Mouse (Mus musculus) urinary bladder, postnatal 10 days (tissue): ENCODE data around the gene Slit2.

Experiments used
- DNase-seq: peaks from one replicate; pipeline ENCODE4 v3.0.0; 2022; ENCODE audit warnings: low spot score

Slit2 gene

GRCm38 (mm10) chr5:47982941-47983701 lies at the start of gene Slit2:
Gene Slit2, plus strand, starts transcription at chr5:47983138.
- DNase-seq, result peak; percentile 43

GRCm38 (mm10) chr5:47938586-47939372 lies 44.2 kb upstream of the Slit2 start:
- DNase-seq, result no peak

- no peak for DNase-seq
Measured at GRCm38 (mm10) chr5:47956451-47956850, 26.5 kb upstream of the Slit2 start.

- no peak for DNase-seq
Measured at GRCm38 (mm10) chr5:47975795-47976194, 7.1 kb upstream of the Slit2 start.

DNA sequence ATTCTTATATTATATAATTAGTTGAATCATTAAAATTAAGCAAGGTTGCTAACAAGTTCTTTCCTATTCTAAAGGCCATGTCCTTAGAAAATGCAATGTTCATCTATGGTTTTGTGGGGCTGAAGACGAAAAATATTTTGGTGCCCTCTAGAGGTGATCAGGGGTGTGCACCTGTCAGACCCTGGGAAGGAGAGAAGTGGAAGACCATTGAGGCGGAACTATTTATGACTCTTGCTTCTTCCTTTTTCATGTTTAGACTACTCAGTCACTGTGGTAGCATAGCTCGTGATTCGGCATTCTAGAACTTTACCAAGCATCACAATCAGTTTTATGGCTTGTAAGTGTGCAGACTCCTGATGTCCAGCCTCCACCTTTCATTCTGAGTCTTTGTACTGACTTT lies 3.6 kb upstream of the Slit2 start:
- DNase-seq, result no peak

GRCm38 (mm10) chr5:47980459-47980858 lies 2.5 kb upstream of the Slit2 start:
- no peak for DNase-seq

DNA sequence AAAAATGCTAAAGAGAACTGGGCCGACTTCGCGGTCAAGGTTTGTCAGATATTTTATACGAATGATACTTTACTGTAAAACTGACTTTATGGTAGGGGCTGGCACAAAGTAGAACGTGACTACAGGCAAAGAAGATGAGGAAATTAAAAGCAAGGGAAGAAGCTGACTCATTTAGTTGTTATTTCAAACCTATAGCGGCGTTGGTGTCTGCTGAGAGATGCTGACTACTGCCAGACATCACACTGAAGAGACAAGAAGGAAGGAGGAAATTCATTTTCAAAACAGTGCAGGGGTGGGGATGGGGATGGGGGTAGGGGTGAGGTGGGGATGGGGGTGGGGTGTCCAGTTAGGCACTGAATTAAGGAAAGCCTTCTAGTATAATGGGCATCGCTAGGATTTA lies 987 bp upstream of the Slit2 start:
- DNase-seq, result no peak

GRCm38 (mm10) chr5:47983746-47984583 lies 1.0 kb downstream of the Slit2 start:
- DNase-seq, result no peak

- no peak for DNase-seq
Measured at GRCm38 (mm10) chr5:47984584-47985197, 1.8 kb downstream of the Slit2 start.

DNA sequence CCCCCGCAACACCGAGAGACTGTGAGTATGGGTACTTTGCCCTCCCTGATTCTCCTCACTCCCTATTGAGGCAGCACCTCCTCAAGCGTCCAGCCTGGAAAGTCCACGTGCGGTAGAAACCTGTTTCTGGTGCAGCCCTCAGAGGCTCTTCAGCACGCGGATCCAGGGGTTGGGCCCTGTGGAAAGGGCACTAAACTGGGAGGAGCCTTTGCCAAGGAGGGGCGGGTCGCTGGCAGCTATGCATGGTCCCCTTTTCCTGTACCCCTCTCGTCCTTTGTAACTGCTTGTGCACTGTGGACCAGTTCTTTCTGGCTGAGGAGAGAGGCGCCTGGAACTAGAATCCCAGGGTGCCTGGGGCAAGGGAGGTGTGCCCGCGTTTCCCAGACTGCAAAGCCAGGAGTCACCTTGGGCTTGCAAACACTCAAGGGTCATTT lies 2.3 kb downstream of the Slit2 start:
- no peak for DNase-seq

GRCm38 (mm10) chr5:47985901-47986670 lies 3.1 kb downstream of the Slit2 start:
- DNase-seq, result no peak

GRCm38 (mm10) chr5:47990926-47991325 lies 8.0 kb downstream of the Slit2 start:
- DNase-seq, result no peak

- no peak for DNase-seq
Measured at GRCm38 (mm10) chr5:48003708-48004415, 20.9 kb downstream of the Slit2 start.

DNA sequence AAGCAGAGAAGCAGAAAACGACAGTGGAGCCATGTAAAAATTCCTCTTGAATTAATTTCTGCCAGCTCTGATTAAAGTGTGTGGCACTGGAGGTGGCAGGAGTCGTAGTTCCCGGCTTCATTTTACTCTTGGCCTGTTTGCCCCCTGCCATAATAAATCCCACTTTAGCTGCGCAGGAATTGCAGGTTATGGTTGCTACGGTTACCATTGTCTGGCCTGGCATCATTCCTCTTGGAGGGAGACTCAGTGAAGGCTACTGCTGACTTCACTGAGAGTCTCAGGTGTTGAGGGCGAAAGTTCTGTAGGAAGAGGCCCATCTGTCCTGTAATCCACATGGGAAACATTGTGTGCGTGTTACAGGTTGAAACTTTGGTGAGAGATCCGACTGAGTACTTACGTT lies 22.6 kb downstream of the Slit2 start:
- no peak for DNase-seq

DNA sequence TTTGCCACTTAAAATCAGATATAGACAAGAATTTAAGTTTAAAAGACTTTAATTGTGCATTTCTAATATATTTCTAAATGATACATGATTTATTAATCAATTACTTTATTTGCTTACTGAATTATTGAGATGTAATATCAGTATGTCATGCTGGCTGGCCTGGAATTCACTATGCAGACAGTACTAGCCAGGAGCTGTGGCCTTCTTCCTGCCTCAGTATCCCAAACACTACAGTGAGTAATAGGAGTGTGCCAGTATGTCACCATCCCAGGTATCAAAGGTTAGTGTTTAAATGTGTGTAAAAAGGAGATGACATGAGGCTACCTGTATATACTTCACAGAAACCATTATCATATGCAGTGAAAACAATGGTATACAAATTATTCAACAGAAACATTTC lies 23.1 kb downstream of the Slit2 start:
- DNase-seq, result no peak

DNA sequence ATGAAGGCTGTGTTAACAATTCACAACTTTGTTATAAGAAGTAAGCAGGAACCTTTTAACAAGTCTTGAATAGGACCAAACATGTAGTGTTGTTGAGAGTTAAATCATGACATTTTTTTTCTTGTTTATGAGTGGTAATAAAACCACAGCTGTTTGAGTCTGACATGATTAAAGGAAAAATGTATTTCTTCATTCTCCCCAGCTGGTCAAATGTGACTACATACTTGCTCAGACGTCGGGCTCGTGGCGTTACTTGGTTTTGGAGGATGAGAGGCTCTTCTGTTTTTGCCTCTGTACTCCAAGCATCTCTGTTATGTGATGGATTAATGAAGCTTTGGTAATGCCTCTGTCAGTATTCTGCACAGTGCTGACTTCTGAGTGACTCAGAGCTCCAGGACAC lies 40.5 kb downstream of the Slit2 start:
- no peak for DNase-seq

DNA sequence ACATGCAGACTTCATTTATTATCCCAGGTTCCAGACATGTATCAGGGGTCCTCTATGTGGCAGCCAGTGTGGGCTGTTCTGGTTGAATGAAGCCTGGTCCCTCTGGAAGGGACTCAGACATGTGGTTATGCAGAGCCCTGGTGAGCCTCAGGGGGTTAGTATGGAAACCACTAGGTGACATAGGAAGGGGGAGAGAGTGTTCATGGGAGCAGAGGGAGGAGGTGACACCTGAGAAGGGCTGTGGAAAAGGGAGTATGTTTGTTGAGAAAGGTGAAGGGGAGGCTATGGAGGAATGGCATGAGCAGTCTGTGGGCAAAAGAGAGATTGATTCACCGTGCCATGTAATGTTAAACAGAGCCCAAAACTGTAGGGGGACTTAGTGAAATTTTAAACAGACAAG lies 51.9 kb downstream of the Slit2 start:
- DNase-seq, result no peak

- no peak for DNase-seq
Measured at GRCm38 (mm10) chr5:48038033-48038432, 55.1 kb downstream of the Slit2 start.

DNA sequence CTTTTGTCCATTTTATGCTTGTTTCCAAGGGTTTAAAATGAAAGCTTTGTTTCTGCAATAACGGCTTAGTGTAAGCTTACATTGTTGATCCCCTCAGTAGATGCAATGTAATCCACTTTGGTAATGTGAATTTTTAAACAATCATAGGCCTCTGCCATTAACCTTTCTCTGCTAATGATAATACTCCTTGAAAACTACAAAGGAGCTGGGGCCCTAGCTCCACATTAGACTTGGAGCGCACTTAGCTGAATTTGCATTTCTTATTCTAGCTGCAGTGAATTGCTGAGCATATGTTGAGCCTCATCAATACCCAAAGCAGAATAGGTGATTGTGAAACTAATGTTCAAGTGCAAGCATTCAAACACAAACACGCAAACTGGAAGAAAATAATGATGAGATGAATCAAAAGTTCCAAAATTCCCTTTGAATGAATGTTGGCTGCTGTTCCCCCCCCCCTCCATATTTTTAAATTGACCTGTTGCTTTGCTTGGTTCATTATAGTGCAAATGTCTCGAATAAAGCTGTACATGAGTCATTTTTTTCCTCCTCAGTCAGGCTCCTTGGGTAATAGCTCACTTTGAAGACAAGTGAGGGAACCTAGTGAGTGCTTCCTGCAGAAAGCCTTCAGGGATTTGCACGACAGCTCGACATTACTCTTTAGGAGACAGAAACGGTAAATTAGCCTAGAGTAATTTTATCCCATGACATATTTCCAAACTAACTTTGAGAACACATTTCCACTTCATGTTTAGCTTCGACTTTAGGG lies 66.2 kb downstream of the Slit2 start:
- no peak for DNase-seq
